Mouse (Mus musculus) midbrain, embryonic 15.5 days (tissue): ENCODE data around the gene Trim3. TPM values are rescaled to one million over a fixed set of nuclear protein-coding genes. Genes with fewer than 3 reads are reported as not detected.
A peak's percentile ranks its signal among the peaks of the same experiment; 100 is the strongest.

Experiments
- ATAC-seq: fragments of 200-750 bp; cut with Nextera tagmentation; replicated peaks from 2 replicates; pipeline ENCODE4 v1.8.0; 2017; ENCODE audit warnings: moderate TSS enrichment
- H3K27ac ChIP-seq: fragments of 300-500 bp; sonication (generic); 2 replicates; pipeline ENCODE4 v1.5.1; 2015; ENCODE audit warnings: mild to moderate bottlenecking, inconsistent platforms
- H3K27me3 ChIP-seq: fragments of 300-500 bp; sonication (generic); replicated peaks from 2 replicates; pipeline ENCODE4 v1.6.1; 2015; ENCODE audit warnings: inconsistent platforms
- H3K36me3 ChIP-seq: fragments of 300-500 bp; sonication (generic); replicated peaks from 2 replicates; pipeline ENCODE4 v1.6.1; 2015; ENCODE audit warnings: inconsistent platforms
- H3K4me1 ChIP-seq: fragments of 300-500 bp; sonication (generic); 2 replicates; pipeline ENCODE4 v1.6.1; 2015; ENCODE audit warnings: inconsistent platforms
- H3K4me2 ChIP-seq: fragments of 300-500 bp; sonication (generic); 2 replicates; pipeline ENCODE4 v1.6.1; 2015; ENCODE audit warnings: inconsistent platforms, mild to moderate bottlenecking, moderate library complexity
- H3K4me3 ChIP-seq: fragments of 300-500 bp; sonication (generic); 2 replicates; pipeline ENCODE4 v1.5.1; 2015; ENCODE audit warnings: mild to moderate bottlenecking, inconsistent platforms
- H3K9ac ChIP-seq: fragments of 300-500 bp; sonication (generic); 2 replicates; pipeline ENCODE4 v1.6.1; 2015; ENCODE audit warnings: mild to moderate bottlenecking, inconsistent platforms
- H3K9me3 ChIP-seq: fragments of 300-500 bp; sonication (generic); 2 replicates; pipeline ENCODE4 v1.6.1; 2016; ENCODE audit warnings: inconsistent platforms
- WGBS: fragments of 180-500 bp; shearing (Covaris S2); methylation state at CpG from one replicate; pipeline ENCODE4 v1.1.7; 2015; ENCODE audit warnings: mixed read lengths; 5-methylcytosine and 5-hydroxymethylcytosine counted together
- polyA plus RNA-seq: library from polyadenylated mRNA; unstranded; fragments of >200 nt; fragmentation: Nextera tagmentation; extraction: Ambion mirVana; gene quantifications from 2 replicates; pipeline ENCODE4 v1.2.1, GENCODE M21; 2015

Gene Trim3
- polyA plus RNA-seq, 1 experiment from 2014 or later = 106 TPM

GRCm38 (mm10) chr7:105569512-105570496, 63.6 kb downstream of the Trim3 start:
- no peaks in the 10 kb centered on the region for H3K9me3 ChIP-seq
- peak overlapping the region; percentile 38; the same call in 1 of the 2 replicates for H3K9ac ChIP-seq
- H3K4me1 ChIP-seq = peaks cover 57% of the 10 kb centered on the region
- ATAC-seq = peak; percentile 34
- H3K4me3 ChIP-seq = peak overlapping the region; percentile 28
- peaks cover 39% of the 10 kb centered on the region for H3K36me3 ChIP-seq
- no peaks in the 10 kb centered on the region for H3K27me3 ChIP-seq
- peak overlapping the region; percentile 89 for H3K27ac ChIP-seq
- H3K4me2 ChIP-seq = peak overlapping the region; percentile 56
- WGBS = 7% methylated on average over 12 of the region's 12 CpGs

GRCm38 (mm10) chr7:105568988-105569471, 64.3 kb downstream of the Trim3 start:
- Histone ChIP-seq H3K9ac (peak overlapping the region; percentile 38), H3K4me2 (peak overlapping the region; percentile 56), H3K4me1 (peaks cover 56% of the 10 kb centered on the region), H3K36me3 (peaks cover 42% of the 10 kb centered on the region), H3K27ac (peak overlapping the region; percentile 89), H3K27me3 (no peaks in the 10 kb centered on the region), H3K4me3 (peak overlapping the region; percentile 28), H3K9me3 (no peaks in the 10 kb centered on the region)
- WGBS = 3% methylated on average over 6 of the region's 6 CpGs
- peak; percentile 94 for ATAC-seq

DNA sequence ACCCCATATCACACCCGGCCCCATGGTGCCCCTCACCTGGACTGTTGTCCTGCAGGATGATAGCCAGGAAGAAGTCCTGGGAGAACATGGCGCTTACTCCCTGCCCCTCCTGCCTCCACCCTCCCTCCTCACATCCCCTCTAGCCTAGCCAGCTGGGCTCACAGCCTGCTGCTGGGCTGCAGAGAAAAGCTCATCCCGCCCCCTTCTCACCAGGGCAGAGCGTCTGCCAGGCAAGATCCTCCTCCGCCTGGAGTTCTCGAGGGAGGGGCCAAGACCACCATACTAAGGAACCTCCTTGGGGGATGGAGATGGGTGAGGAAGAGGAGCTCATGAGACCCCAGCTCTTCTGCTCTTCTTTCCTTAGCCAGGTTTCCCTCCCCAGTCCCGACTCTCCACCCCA, 64.8 kb downstream of the Trim3 start:
- Histone ChIP-seq H3K4me2 (peak overlapping the region; percentile 56), H3K4me3 (peak overlapping the region; percentile 28), H3K27me3 (no peaks in the 10 kb centered on the region), H3K9me3 (no peaks in the 10 kb centered on the region), H3K27ac (peak overlapping the region; percentile 89), H3K9ac (peak overlapping the region; percentile 38), H3K36me3 (peaks cover 42% of the 10 kb centered on the region), H3K4me1 (peaks cover 55% of the 10 kb centered on the region)
- peak; percentile 74 for ATAC-seq
- whole genome bisulfite sequencing = 3% methylated on average over 7 of the region's 7 CpGs

GRCm38 (mm10) chr7:105565071-105565836, 68.1 kb downstream of the Trim3 start:
- Histone ChIP-seq H3K4me1 (peaks cover 29% of the 10 kb centered on the region), H3K9me3 (no peaks in the 10 kb centered on the region), H3K27ac (no peak overlapping the region), H3K4me2 (no peak overlapping the region), H3K4me3 (no peak overlapping the region), H3K36me3 (peaks cover 50% of the 10 kb centered on the region), H3K27me3 (no peaks in the 10 kb centered on the region), H3K9ac (no peak overlapping the region)
- ATAC-seq = no peak
- 84% methylated on average over 17 of the region's 17 CpGs for WGBS

GRCm38 (mm10) chr7:105563367-105563766, 70.0 kb downstream of the Trim3 start:
- 88% methylated on average over 3 of the region's 3 CpGs for WGBS
- Histone ChIP-seq H3K4me2 (no peak overlapping the region), H3K27ac (no peak overlapping the region), H3K4me3 (no peak overlapping the region), H3K27me3 (no peaks in the 10 kb centered on the region), H3K36me3 (peaks cover 68% of the 10 kb centered on the region), H3K4me1 (peaks cover 10% of the 10 kb centered on the region), H3K9ac (no peak overlapping the region), H3K9me3 (no peaks in the 10 kb centered on the region)
- ATAC-seq = no peak

GRCm38 (mm10) chr7:105562317-105562716, 71.1 kb downstream of the Trim3 start:
- 91% methylated on average over 3 of the region's 3 CpGs for WGBS
- Histone ChIP-seq H3K36me3 (peaks cover 77% of the 10 kb centered on the region), H3K27ac (no peak overlapping the region), H3K4me1 (no peaks in the 10 kb centered on the region), H3K9ac (no peak overlapping the region), H3K4me3 (no peak overlapping the region), H3K27me3 (no peaks in the 10 kb centered on the region), H3K9me3 (no peaks in the 10 kb centered on the region), H3K4me2 (no peak overlapping the region)
- ATAC-seq = no peak

GRCm38 (mm10) chr7:105559016-105559415, 74.4 kb downstream of the Trim3 start:
- Histone ChIP-seq H3K36me3 (peaks cover 51% of the 10 kb centered on the region), H3K27ac (no peak overlapping the region), H3K9me3 (no peaks in the 10 kb centered on the region), H3K4me1 (peaks cover 20% of the 10 kb centered on the region), H3K9ac (no peak overlapping the region), H3K27me3 (no peaks in the 10 kb centered on the region), H3K4me2 (no peak overlapping the region), H3K4me3 (no peak overlapping the region)
- ATAC-seq = no peak
- 91% methylated on average over 9 of the region's 9 CpGs for WGBS

DNA sequence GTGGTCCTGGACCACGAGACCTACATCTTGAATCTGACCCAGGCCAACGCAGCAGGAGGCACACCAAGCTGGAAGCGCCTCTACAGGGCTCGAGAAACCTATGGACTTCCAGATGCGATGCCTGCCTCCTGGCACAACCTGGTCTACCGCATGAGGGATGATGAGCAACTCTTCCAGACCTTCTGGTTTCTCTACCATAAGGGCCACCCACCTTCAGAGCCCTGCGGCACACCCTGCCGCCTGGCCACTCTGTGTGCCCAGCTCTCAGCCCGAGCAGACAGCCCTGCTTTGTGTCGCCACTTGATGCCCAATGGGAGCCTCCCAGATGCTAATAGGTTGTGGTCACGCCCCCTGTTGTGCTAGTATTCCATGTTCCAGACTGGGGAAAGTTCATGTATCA, 75.7 kb downstream of the Trim3 start:
- H3K4me1 ChIP-seq = peaks cover 26% of the 10 kb centered on the region
- H3K27ac ChIP-seq = no peak overlapping the region
- 87% methylated on average over 11 of the region's 11 CpGs for WGBS
- no peak overlapping the region for H3K4me2 ChIP-seq
- H3K9me3 ChIP-seq = no peaks in the 10 kb centered on the region
- no peak overlapping the region for H3K4me3 ChIP-seq
- H3K9ac ChIP-seq = no peak overlapping the region
- no peaks in the 10 kb centered on the region for H3K27me3 ChIP-seq
- ATAC-seq = no peak
- peaks cover 43% of the 10 kb centered on the region for H3K36me3 ChIP-seq

DNA sequence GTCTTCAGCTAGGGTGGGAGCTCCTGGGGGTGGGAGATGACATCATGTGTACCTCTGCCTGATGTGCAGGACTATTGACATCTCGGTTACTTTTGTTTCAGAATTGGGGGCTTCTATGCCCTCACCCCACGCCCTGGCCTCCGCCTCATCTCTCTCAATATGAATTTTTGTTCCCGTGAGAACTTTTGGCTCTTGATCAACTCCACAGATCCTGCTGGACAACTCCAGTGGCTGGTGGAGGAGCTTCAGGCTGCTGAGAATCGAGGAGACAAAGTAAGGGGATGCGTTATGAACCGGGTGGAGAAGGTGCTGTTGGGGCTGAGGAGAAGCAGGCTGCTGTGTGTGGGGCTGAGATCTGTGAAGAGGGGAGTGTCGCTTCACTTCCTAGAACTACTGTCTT, 77.0 kb downstream of the Trim3 start:
- Histone ChIP-seq H3K9ac (no peak overlapping the region), H3K27ac (no peak overlapping the region), H3K9me3 (no peaks in the 10 kb centered on the region), H3K27me3 (no peaks in the 10 kb centered on the region), H3K36me3 (peaks cover 38% of the 10 kb centered on the region), H3K4me3 (no peak overlapping the region), H3K4me1 (peaks cover 26% of the 10 kb centered on the region), H3K4me2 (no peak overlapping the region)
- ATAC-seq = no peak
- WGBS = 92% methylated on average over 8 of the region's 8 CpGs

DNA sequence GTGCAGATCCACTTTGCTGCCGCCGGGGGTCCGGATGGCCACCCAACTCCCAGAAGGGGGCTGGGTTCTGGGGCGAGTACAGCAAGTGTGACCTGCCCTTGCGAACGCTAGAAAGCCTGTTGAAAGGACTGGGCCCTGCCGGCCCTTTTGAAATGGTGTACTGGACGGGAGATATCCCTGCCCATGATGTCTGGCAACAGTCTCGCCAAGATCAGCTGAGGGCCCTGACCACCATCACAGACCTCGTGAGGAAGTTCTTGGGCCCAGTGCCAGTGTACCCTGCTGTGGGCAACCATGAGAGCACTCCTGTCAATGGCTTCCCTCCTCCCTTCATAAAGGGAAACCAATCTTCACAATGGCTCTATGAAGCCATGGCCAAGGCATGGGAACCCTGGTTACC, 77.8 kb downstream of the Trim3 start:
- H3K9ac ChIP-seq = no peak overlapping the region
- H3K36me3 ChIP-seq = peaks cover 31% of the 10 kb centered on the region
- peaks cover 26% of the 10 kb centered on the region for H3K4me1 ChIP-seq
- no peak for ATAC-seq
- no peak overlapping the region for H3K27ac ChIP-seq
- peak overlapping the region; percentile 89 for H3K4me3 ChIP-seq
- no peaks in the 10 kb centered on the region for H3K9me3 ChIP-seq
- H3K4me2 ChIP-seq = peak overlapping the region; percentile 74
- 89% methylated on average over 10 of the region's 10 CpGs for WGBS
- no peaks in the 10 kb centered on the region for H3K27me3 ChIP-seq
